Mouse (Mus musculus) embryonic facial prominence, embryonic 14.5 days (tissue): Measurements from ENCODE around the gene Ppip5k1. TPM values are rescaled to one million over a fixed set of nuclear protein-coding genes. Genes with fewer than 3 reads are reported as not detected.
A peak's percentile ranks its signal among the peaks of the same experiment; 100 is the strongest.

Experiments
- ATAC-seq: fragments of 200-750 bp; cut with Nextera tagmentation; 2 replicates; pipeline ENCODE4 v1.8.0; 2017; ENCODE audit warnings: low read depth, moderate number of reproducible peaks, moderate TSS enrichment
- DNase-seq: peaks from one replicate; pipeline ENCODE4 v3.0.0-alpha.2; 2015; ENCODE audit warnings: low spot score
- H3K27ac ChIP-seq: fragments of 300-500 bp; sonication (generic); replicated peaks from 2 replicates; pipeline ENCODE4 v1.5.1; 2014; ENCODE audit warnings: low read depth, mild to moderate bottlenecking, low read length, moderate library complexity
- H3K27me3 ChIP-seq: fragments of 300-500 bp; sonication (generic); replicated peaks from 2 replicates; pipeline ENCODE4 v1.6.1; 2014; ENCODE audit warnings: low read length; ENCODE audit not compliant: control insufficient read depth, insufficient read depth
- H3K36me3 ChIP-seq: fragments of 300-500 bp; sonication (generic); 2 replicates; pipeline ENCODE4 v1.6.1; 2014; ENCODE audit warnings: low read length, mixed read lengths; ENCODE audit not compliant: control insufficient read depth, insufficient read depth
- H3K4me1 ChIP-seq: fragments of 300-500 bp; sonication (generic); 2 replicates; pipeline ENCODE4 v1.6.1; 2014; ENCODE audit warnings: antibody characterized with exemption, low read length; ENCODE audit not compliant: control insufficient read depth, insufficient read depth
- H3K4me2 ChIP-seq: fragments of 300-500 bp; sonication (generic); 2 replicates; pipeline ENCODE4 v1.6.1; 2014; ENCODE audit warnings: low read depth, mild to moderate bottlenecking, low read length, moderate library complexity, mixed read lengths
- H3K4me3 ChIP-seq: fragments of 300-500 bp; sonication (generic); 2 replicates; pipeline ENCODE4 v1.5.1; 2014; ENCODE audit warnings: low read depth, mild to moderate bottlenecking, low read length
- H3K9ac ChIP-seq: fragments of 300-500 bp; sonication (generic); 2 replicates; pipeline ENCODE4 v1.6.1; 2014; ENCODE audit warnings: low read depth, mild to moderate bottlenecking, low read length, moderate library complexity, mixed read lengths
- H3K9me3 ChIP-seq: fragments of 300-500 bp; sonication (generic); 2 replicates; pipeline ENCODE4 v1.6.1; 2016; ENCODE audit warnings: low read length; ENCODE audit not compliant: control insufficient read depth
- WGBS: fragments of 180-500 bp; shearing (Covaris S2); extraction: QIAGEN DNeasy Blood & Tissue Kit; methylation state at CpG from one replicate; pipeline ENCODE4 v1.1.7; 2014; 5-methylcytosine and 5-hydroxymethylcytosine counted together
- polyA plus RNA-seq: library from polyadenylated mRNA; unstranded; fragments of >200 nt; fragmentation: Nextera tagmentation; extraction: Ambion mirVana; gene quantifications from 2 replicates; pipeline ENCODE4 v1.2.1, GENCODE M21; 2014

The Ppip5k1 gene
- polyA plus RNA-seq, 1 experiment from 2014 or later = 7.6 TPM

GRCm38 (mm10) chr2:121323693-121324470 lies 31.3 kb downstream of the Ppip5k1 start:
- Histone ChIP-seq H3K9ac (no peak overlapping the region), H3K36me3 (peaks cover 12% of the 10 kb centered on the region; the same call in 1 of the 2 replicates), H3K27ac (no peak overlapping the region), H3K9me3 (no peaks in the 10 kb centered on the region), H3K4me3 (no peak overlapping the region), H3K27me3 (no peaks in the 10 kb centered on the region), H3K4me2 (no peak overlapping the region), H3K4me1 (no peaks in the 10 kb centered on the region)
- 85% methylated on average over 10 of the region's 10 CpGs for WGBS
- ATAC-seq (no peak), DNase-seq (no peak)

GRCm38 (mm10) chr2:121323041-121323440 lies 32.2 kb downstream of the Ppip5k1 start:
- 88% methylated on average over 10 of the region's 10 CpGs for WGBS
- ATAC-seq = no peak

DNA sequence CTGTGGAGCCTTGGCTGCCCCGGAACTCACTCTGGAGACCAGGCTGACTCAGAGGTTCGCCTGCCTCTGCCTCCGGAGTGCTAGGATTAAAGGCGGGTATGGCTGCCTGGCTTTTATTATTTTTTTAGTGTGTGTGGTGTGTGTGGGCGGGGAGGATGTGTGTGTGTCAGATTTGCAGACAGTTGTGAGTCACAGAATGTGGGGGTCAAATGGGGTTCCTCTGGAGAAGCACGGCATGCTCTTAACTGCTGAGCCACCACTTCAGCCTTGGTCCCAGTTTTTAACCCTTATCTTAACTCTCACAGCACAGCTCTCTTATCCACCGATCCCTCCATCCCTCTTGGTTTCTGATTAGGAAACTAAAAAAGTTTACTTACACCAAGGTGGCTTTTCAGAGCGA lies 38.9 kb downstream of the Ppip5k1 start:
- H3K4me1 ChIP-seq = no peaks in the 10 kb centered on the region
- ATAC-seq (no peak), DNase-seq (no peak)
- H3K4me2 ChIP-seq = no peak overlapping the region
- 73% methylated on average over 8 of the region's 8 CpGs for WGBS
- H3K9ac ChIP-seq = no peak overlapping the region
- no peak overlapping the region for H3K27ac ChIP-seq
- H3K4me3 ChIP-seq = no peak overlapping the region
- no peaks in the 10 kb centered on the region for H3K9me3 ChIP-seq
- peaks cover 8% of the 10 kb centered on the region; the same call in 1 of the 2 replicates for H3K36me3 ChIP-seq
- H3K27me3 ChIP-seq = no peaks in the 10 kb centered on the region

More at GRCm38 (mm10) chr2:121323041-121323440, 32.2 kb downstream of the Ppip5k1 start:
- no peaks in the 10 kb centered on the region for H3K9me3 ChIP-seq
- no peak overlapping the region for H3K4me2 ChIP-seq
- no peaks in the 10 kb centered on the region for H3K4me1 ChIP-seq
- peaks cover 12% of the 10 kb centered on the region; the same call in 1 of the 2 replicates for H3K36me3 ChIP-seq
- no peak overlapping the region for H3K4me3 ChIP-seq
- no peaks in the 10 kb centered on the region for H3K27me3 ChIP-seq
- no peak overlapping the region for H3K27ac ChIP-seq
- no peak overlapping the region for H3K9ac ChIP-seq
- DNase-seq = no peak

- Histone ChIP-seq H3K4me1 (no peaks in the 10 kb centered on the region), H3K27me3 (no peaks in the 10 kb centered on the region), H3K27ac (no peak overlapping the region), H3K4me3 (no peak overlapping the region), H3K4me2 (peak overlapping the region; percentile 35), H3K36me3 (peaks cover 12% of the 10 kb centered on the region; the same call in 1 of the 2 replicates), H3K9ac (no peak overlapping the region), H3K9me3 (no peaks in the 10 kb centered on the region)
- ATAC-seq (peak; percentile 34), DNase-seq (peak; percentile 35)
- WGBS = 11% methylated on average over 4 of the region's 5 CpGs
These were observed 46.2 kb downstream of the Ppip5k1 start for GRCm38 (mm10) chr2:121308997-121309416.

- Histone ChIP-seq H3K9ac (no peak overlapping the region), H3K27me3 (peaks cover 16% of the 10 kb centered on the region), H3K4me1 (peaks cover 8% of the 10 kb centered on the region), H3K9me3 (no peaks in the 10 kb centered on the region), H3K4me3 (no peak overlapping the region), H3K4me2 (no peak overlapping the region), H3K27ac (no peak overlapping the region), H3K36me3 (peaks cover 40% of the 10 kb centered on the region)
- WGBS = 89% methylated on average over 10 of the region's 10 CpGs
- no peak for ATAC-seq
- DNase-seq = no peak
These were observed 55.2 kb downstream of the Ppip5k1 start for GRCm38 (mm10) chr2:121300036-121300435.

- Histone ChIP-seq H3K4me3 (no peak overlapping the region), H3K27me3 (peaks cover 16% of the 10 kb centered on the region)
These were observed 55.7 kb downstream of the Ppip5k1 start for GRCm38 (mm10) chr2:121299471-121299870.

DNA sequence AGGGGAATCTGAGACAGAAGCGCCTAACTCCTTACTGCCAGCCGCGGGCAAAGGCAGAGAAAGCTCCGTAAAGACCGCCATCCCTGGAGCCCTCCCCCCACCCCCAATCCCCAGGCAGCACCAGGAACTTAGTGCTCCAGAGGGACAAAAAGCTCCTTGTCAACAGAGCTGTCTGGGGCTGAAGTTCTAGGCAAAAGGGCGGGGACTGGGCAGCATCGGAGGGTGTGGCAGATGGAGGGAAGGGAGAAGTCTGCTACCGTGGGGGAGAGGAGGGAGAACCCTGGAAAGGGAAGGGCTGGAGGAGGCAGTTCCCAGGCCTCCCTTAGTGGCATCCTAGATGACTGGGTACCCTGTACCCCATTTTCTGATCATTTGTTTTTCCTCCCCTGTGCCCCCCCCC lies 57.1 kb downstream of the Ppip5k1 start:
- Histone ChIP-seq H3K9me3 (no peaks in the 10 kb centered on the region), H3K4me2 (peak overlapping the region; percentile 79; the same call in 1 of the 2 replicates), H3K4me1 (peaks cover 19% of the 10 kb centered on the region), H3K9ac (0 out of 2 replicates have a peak overlapping the region, but pooled peaks have one; percentile 21), H3K27me3 (peaks cover 16% of the 10 kb centered on the region), H3K4me3 (no peak overlapping the region), H3K27ac (no peak overlapping the region), H3K36me3 (peaks cover 37% of the 10 kb centered on the region)
- ATAC-seq = no peak
- peak; percentile 49 for DNase-seq
- 5% methylated on average over 8 of the region's 8 CpGs for WGBS

More at GRCm38 (mm10) chr2:121299471-121299870, 55.7 kb downstream of the Ppip5k1 start:
- no peak for ATAC-seq
- H3K4me1 ChIP-seq = peaks cover 13% of the 10 kb centered on the region
- H3K9me3 ChIP-seq = no peaks in the 10 kb centered on the region
- WGBS = 90% methylated on average over 14 of the region's 17 CpGs
- no peak overlapping the region for H3K4me2 ChIP-seq
- no peak overlapping the region for H3K9ac ChIP-seq
- H3K36me3 ChIP-seq = peaks cover 37% of the 10 kb centered on the region
- DNase-seq = no peak
- no peak overlapping the region for H3K27ac ChIP-seq

- Histone ChIP-seq H3K4me2 (peak overlapping the region; percentile 79), H3K27ac (no peak overlapping the region), H3K4me3 (no peak overlapping the region), H3K9ac (0 out of 2 replicates have a peak overlapping the region, but pooled peaks have one; percentile 21), H3K36me3 (peaks cover 34% of the 10 kb centered on the region), H3K4me1 (peaks cover 19% of the 10 kb centered on the region), H3K9me3 (no peaks in the 10 kb centered on the region), H3K27me3 (peaks cover 16% of the 10 kb centered on the region)
- DNase-seq (no peak), ATAC-seq (no peak)
- 4% methylated on average over 9 of the region's 9 CpGs for whole genome bisulfite sequencing
These were observed 57.5 kb downstream of the Ppip5k1 start for GRCm38 (mm10) chr2:121297701-121298100.
